Mouse (Mus musculus) heart, embryonic 10.5 days (tissue): ENCODE measurements at regions not wholly inside any gene's neighbourhood (a gene's known extent, or its start where the extent isn't known, plus 50 kb on each side); places are given as distances from the start of the nearest gene placed in this dataset.

Experiments
- DNase-seq: peaks from one replicate; pipeline ENCODE4 v3.0.0-alpha.2; 2017; ENCODE audit warnings: low spot score
- H3K27ac ChIP-seq: fragments of 300-500 bp; sonication (generic); 2 replicates; pipeline ENCODE4 v1.5.1; 2016; ENCODE audit warnings: mild to moderate bottlenecking
- H3K27me3 ChIP-seq: fragments of 300-500 bp; sonication (generic); 2 replicates; pipeline ENCODE4 v1.6.1; 2016; ENCODE audit warnings: mild to moderate bottlenecking; ENCODE audit not compliant: poor library complexity, insufficient read depth, severe bottlenecking
- H3K36me3 ChIP-seq: fragments of 300-500 bp; sonication (generic); 2 replicates; pipeline ENCODE4 v1.6.1; 2016; ENCODE audit warnings: mild to moderate bottlenecking, moderate library complexity
- H3K4me1 ChIP-seq: fragments of 300-500 bp; sonication (generic); 2 replicates; pipeline ENCODE4 v1.6.1; 2016; ENCODE audit warnings: mild to moderate bottlenecking
- H3K4me3 ChIP-seq: fragments of 300-500 bp; sonication (generic); 2 replicates; pipeline ENCODE4 v1.5.1; 2016; ENCODE audit warnings: mild to moderate bottlenecking, moderate library complexity
- H3K9me3 ChIP-seq: fragments of 300-500 bp; sonication (generic); 2 replicates; pipeline ENCODE4 v1.6.1; 2016; ENCODE audit warnings: mild to moderate bottlenecking, moderate library complexity
- WGBS: fragments of 180-500 bp; shearing (Covaris S2); methylation state at CpG from one replicate; pipeline ENCODE4 v1.1.7; 2016; 5-methylcytosine and 5-hydroxymethylcytosine counted together

- Histone ChIP-seq H3K27ac (no peak overlapping the region), H3K4me3 (no peak overlapping the region), H3K27me3 (no peaks in the 10 kb centered on the region), H3K4me1 (no peaks in the 10 kb centered on the region), H3K9me3 (no peaks in the 10 kb centered on the region), H3K36me3 (no peaks in the 10 kb centered on the region)
- no peak for DNase-seq
Observed at GRCm38 (mm10) chr7:116596914-116597313, 92.7 kb downstream of the Nucb2 start.

DNA sequence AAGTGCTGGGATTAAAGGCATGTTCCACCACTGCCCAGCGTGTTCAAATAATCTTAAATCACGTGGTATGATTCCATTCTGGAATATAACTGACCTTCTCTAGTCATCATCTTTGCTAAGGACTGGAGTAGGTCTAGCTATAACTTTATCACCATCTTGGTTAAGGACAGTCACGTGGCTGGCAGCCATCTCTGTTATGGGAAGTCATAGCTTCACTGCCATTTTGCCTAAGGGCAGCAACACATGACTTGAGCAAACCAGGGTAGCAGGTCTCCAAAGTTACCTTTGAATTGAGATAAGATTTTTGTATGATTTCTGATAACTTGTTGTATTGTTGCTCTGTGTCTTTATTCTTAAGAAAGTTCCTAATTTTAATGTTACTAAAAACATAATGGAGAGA is 96.2 kb downstream of the Nucb2 start:
- 82% methylated on average over 3 of the region's 3 CpGs for WGBS
- DNase-seq, result no peak
- no peak overlapping the region for H3K4me3 ChIP-seq
- H3K9me3 ChIP-seq, result no peaks in the 10 kb centered on the region
- H3K4me1 ChIP-seq, result no peaks in the 10 kb centered on the region
- H3K36me3 ChIP-seq, result no peaks in the 10 kb centered on the region
- H3K27me3 ChIP-seq, result no peaks in the 10 kb centered on the region
- no peak overlapping the region for H3K27ac ChIP-seq

DNA sequence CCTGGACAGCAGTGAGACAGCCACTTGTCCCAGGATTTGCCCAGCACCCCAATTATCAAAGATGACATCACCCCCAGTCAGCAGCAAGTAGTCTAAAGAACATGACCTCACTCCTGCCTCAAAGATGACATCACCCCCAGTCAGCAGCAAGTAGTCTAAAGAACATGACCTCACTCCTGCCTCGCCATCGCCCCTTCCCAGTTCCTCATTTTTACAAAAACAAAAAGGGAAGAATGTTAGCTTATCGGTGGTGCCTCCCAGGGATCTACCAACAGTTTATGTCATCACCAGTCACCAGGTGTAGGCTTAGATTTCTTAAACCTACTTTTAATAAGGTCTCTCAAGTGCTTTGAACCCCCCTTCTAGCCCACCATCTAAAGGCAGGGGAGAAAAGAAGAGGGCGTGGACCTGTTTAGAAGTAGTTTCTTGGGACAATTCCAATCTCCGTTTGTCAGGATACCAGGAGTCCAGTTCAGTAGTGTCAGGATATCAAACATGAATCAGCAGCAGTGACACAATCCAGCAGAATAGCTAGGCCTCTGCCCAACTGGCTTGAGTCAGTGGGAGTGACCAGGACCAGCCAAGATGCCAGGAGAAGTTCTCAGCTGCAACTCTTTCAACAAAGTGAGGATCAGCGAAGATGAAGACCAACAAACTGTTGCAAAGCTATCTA is 99.1 kb downstream of the Nucb2 start:
- H3K9me3 ChIP-seq, result no peaks in the 10 kb centered on the region
- no peak for DNase-seq

DNA sequence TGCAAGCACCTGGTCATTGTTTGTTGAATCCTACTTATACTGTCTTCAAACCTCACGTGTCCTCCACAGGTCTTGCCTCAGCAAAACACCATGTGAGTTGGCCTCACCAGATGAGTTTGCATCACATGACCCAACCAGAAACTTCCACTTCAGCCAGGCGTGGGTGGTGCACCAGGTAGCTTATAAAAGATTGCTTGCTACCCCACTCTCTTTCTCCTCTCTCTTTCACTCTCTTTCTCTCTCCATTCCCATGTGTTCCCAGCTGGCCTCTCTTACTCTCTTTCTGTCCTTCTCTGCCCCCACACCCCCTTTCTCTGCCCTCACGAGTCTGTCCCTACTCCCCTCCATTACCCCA is 99.6 kb downstream of the Nucb2 start:
- Histone ChIP-seq H3K27me3 (no peaks in the 10 kb centered on the region), H3K4me3 (no peak overlapping the region), H3K27ac (no peak overlapping the region), H3K4me1 (peaks cover 5% of the 10 kb centered on the region), H3K36me3 (no peaks in the 10 kb centered on the region), H3K9me3 (no peaks in the 10 kb centered on the region)
- no peak for DNase-seq
- 77% methylated on average over 3 of the region's 3 CpGs for WGBS

More for the DNA sequence above, 99.1 kb downstream of the Nucb2 start:
- H3K27me3 ChIP-seq, result no peaks in the 10 kb centered on the region
- no peaks in the 10 kb centered on the region for H3K36me3 ChIP-seq
- 64% methylated on average over 6 of the region's 6 CpGs for WGBS
- no peak overlapping the region for H3K4me3 ChIP-seq
- peaks cover 5% of the 10 kb centered on the region for H3K4me1 ChIP-seq
- no peak overlapping the region for H3K27ac ChIP-seq

DNA sequence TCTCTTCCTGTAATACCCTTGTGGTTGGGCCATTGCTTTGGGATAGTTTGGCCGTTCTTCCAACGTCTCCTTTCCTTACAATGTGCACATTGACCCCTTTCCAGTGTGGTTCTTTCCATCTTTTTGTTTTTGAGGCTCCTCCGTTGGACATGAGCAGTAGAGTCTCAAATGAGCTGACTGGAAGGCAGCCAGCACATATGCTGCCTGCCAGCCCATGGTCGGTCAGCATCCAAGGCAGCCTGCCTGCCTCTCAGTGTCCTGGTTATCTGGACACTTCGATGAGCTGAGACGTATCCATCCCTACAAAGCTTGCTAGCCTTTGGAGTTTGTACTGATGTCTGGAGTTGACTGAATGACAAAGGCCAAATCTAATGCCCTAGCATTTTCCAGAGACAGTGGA is 102.1 kb downstream of the Nucb2 start:
- H3K9me3 ChIP-seq, result no peaks in the 10 kb centered on the region
- peaks cover 9% of the 10 kb centered on the region for H3K4me1 ChIP-seq
- H3K4me3 ChIP-seq, result no peak overlapping the region
- H3K27ac ChIP-seq, result no peak overlapping the region
- DNase-seq, result no peak
- H3K36me3 ChIP-seq, result no peaks in the 10 kb centered on the region
- 85% methylated on average over 6 of the region's 6 CpGs for WGBS
- H3K27me3 ChIP-seq, result no peaks in the 10 kb centered on the region

GRCm38 (mm10) chr7:116606751-116607483 is 102.7 kb downstream of the Nucb2 start:
- H3K4me1 ChIP-seq, result peaks cover 9% of the 10 kb centered on the region
- H3K9me3 ChIP-seq, result no peaks in the 10 kb centered on the region
- DNase-seq, result no peak
- H3K27me3 ChIP-seq, result no peaks in the 10 kb centered on the region
- 73% methylated on average over 6 of the region's 6 CpGs for WGBS
- no peaks in the 10 kb centered on the region for H3K36me3 ChIP-seq
- H3K27ac ChIP-seq, result no peak overlapping the region
- no peak overlapping the region for H3K4me3 ChIP-seq

DNA sequence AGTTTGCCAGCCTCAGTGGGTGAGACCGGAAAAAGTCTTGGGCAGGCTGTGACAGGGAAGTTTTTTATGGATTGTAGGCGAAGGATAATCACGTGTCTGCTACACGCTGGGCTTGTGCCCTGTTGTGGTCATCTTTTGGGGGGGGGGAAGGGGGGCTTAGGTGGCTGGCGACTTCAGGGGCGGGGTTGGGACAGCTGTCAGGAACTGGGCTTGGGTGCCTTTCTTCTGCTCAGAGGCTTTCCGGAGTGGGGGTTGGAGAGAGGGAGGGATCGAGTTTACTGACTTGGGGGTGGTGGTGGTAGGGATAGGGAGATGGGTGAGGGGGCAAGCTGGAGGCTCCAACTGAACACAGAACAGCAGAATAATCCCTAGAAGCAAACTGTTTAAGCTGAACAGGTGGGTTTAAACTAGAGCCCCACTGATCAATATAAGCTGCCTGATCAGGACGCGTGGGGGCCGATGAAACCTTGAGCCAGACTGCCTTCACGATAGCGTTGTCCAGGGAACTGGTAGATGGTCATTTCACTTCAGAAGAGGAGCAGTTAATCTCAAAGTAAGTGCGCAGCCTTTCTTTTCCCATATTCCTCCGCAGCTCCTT is 103.6 kb downstream of the Nucb2 start:
- Histone ChIP-seq H3K9me3 (no peaks in the 10 kb centered on the region), H3K4me3 (peak overlapping the region; percentile 54), H3K27ac (0 out of 2 replicates have a peak overlapping the region, but pooled peaks have one; percentile 47), H3K36me3 (no peaks in the 10 kb centered on the region), H3K27me3 (no peaks in the 10 kb centered on the region), H3K4me1 (peaks cover 9% of the 10 kb centered on the region)
- no peak for DNase-seq
- WGBS, result 5% methylated on average over 15 of the region's 15 CpGs

DNA sequence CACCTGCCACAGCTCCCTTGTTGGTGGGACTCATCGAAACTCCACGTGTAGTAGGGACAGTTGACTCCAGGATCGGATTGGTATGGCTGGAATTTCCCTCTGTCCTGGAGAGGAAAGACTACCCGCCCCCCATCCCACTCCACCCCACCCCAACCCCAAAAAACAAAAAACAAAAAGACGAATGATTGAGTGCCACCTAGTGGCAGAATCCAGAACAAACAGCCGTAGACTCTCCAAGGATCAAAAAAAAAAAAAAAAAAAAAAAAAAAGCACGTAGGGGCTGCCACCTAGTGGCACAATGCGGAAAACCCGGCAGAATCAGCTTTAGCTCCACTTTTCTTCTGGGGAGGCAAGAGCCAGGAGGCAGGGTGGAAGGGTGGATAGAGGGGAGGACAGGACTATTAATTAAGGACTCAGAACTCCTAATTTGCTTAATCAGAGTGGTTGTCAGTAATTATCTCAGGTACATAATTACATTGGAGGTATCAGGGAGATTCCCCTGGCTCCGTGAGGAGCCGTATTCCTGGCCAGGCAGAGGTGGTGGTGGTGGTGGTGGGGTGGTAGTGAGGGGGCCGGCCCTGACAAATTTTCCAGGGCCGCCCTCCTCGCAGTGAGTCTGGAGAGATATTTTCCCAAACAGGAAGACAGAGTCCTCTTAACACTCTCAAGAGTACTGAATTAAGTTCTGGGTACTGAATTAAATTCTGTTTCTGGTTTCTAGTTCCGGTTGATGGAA is 104.3 kb downstream of the Nucb2 start:
- WGBS, result 25% methylated on average over 15 of the region's 15 CpGs
- Histone ChIP-seq H3K9me3 (no peaks in the 10 kb centered on the region), H3K4me3 (peak overlapping the region; percentile 54), H3K4me1 (peaks cover 17% of the 10 kb centered on the region), H3K36me3 (no peaks in the 10 kb centered on the region), H3K27ac (no peak overlapping the region), H3K27me3 (no peaks in the 10 kb centered on the region)
- no peak for DNase-seq

GRCm38 (mm10) chr7:116609406-116609805 is 105.2 kb downstream of the Nucb2 start:
- DNase-seq, result no peak
- Histone ChIP-seq H3K36me3 (no peaks in the 10 kb centered on the region), H3K4me1 (peaks cover 17% of the 10 kb centered on the region), H3K4me3 (no peak overlapping the region), H3K9me3 (no peaks in the 10 kb centered on the region), H3K27me3 (no peaks in the 10 kb centered on the region), H3K27ac (no peak overlapping the region)
- 79% methylated on average over 6 of the region's 6 CpGs for WGBS

DNA sequence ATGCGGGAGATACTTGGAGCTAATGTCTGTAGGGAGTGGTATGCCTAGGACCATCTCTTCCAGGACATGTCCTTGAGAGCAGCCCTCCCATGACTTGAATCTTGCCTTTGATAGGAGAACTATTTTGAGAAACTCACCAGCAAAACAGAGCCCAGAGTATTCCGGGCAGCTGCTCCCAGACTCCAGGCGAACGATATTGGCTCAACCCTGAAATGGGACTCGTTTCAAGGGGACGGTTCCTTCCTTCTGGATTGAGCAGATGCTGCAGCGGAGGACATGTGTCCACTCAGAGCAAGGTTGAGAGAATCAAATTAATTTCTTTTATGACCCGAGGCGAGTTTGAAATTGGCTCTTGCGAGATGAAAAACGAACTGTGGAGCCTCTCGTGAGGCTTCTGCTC is 105.7 kb downstream of the Nucb2 start:
- H3K36me3 ChIP-seq, result no peaks in the 10 kb centered on the region
- no peak overlapping the region for H3K4me3 ChIP-seq
- WGBS, result 73% methylated on average over 12 of the region's 12 CpGs
- H3K27ac ChIP-seq, result 0 out of 2 replicates have a peak overlapping the region, but pooled peaks have one; percentile 16
- H3K9me3 ChIP-seq, result no peaks in the 10 kb centered on the region
- peak; percentile 62 for DNase-seq
- peaks cover 17% of the 10 kb centered on the region for H3K4me1 ChIP-seq
- H3K27me3 ChIP-seq, result no peaks in the 10 kb centered on the region

GRCm38 (mm10) chr7:116615984-116616383 is 111.8 kb downstream of the Nucb2 start:
- Histone ChIP-seq H3K9me3 (no peaks in the 10 kb centered on the region), H3K36me3 (no peaks in the 10 kb centered on the region), H3K27me3 (no peaks in the 10 kb centered on the region), H3K4me1 (0 out of 2 replicates have a peak, but pooled peaks cover 8% of the 10 kb centered on the region), H3K4me3 (no peak overlapping the region), H3K27ac (no peak overlapping the region)
- WGBS, result 74% methylated on average over 3 of the region's 3 CpGs
- DNase-seq, result peak; percentile 27

DNA sequence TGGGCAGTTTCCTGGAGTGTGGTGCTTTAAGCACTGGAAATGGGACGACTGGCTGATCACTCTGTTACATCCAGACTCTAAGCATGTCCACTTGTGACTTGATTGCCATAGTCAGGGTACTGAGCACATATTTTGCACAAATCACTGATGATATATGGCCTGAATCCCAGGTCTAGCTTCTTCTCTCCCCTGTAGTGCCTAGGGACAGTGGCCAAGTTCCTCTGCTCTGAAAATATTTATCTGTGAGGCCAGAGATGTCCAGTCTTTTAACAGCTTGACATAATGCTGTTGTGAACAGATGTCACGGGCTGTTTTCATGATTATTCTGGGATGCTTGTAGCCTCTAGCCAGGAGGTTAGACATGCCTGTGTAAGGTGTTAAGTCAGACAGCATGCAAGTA is 115.5 kb downstream of the Nucb2 start:
- Histone ChIP-seq H3K4me3 (no peak overlapping the region), H3K27ac (no peak overlapping the region), H3K4me1 (no peaks in the 10 kb centered on the region), H3K9me3 (no peaks in the 10 kb centered on the region), H3K36me3 (no peaks in the 10 kb centered on the region), H3K27me3 (no peaks in the 10 kb centered on the region)
- DNase-seq, result no peak
- WGBS, result 74% methylated on average over 2 of the region's 2 CpGs

- Histone ChIP-seq H3K4me3 (no peak overlapping the region), H3K27ac (no peak overlapping the region), H3K36me3 (no peaks in the 10 kb centered on the region), H3K9me3 (no peaks in the 10 kb centered on the region), H3K27me3 (no peaks in the 10 kb centered on the region), H3K4me1 (peaks cover under 1% of the 10 kb centered on the region; the same call in 1 of the 2 replicates)
- DNase-seq, result no peak
- 77% methylated on average over 4 of the region's 4 CpGs for WGBS
Observed at GRCm38 (mm10) chr7:116620381-116620780, 116.2 kb downstream of the Nucb2 start.
